Mouse (Mus musculus) kidney, postnatal 25 days (tissue): ENCODE measurements around the gene Ccz1.
A peak's percentile ranks its signal among the peaks of the same experiment; 100 is the strongest.
"Not testable (repeated sequence)": the region's sequence is repeated elsewhere in the genome, so short reads cannot be mapped to it uniquely, and the experiment has no call there.

Source experiments
- DNase-seq, 2 experiments: peaks; one replicate each; pipeline ENCODE4 v3.0.0; 2021; ENCODE audit warnings: mixed read lengths in 2 of 2

Gene Ccz1

GRCm38 (mm10) chr5:144014551-144015311, at the start of gene Ccz1:
Gene Ccz1, minus strand, starts transcription at chr5:144014877.
- peak; percentile 76 to 90 for DNase-seq

GRCm38 (mm10) chr5:144064093-144064492, 49.4 kb upstream of the Ccz1 start:
- no peak for DNase-seq

GRCm38 (mm10) chr5:144054340-144054739, 39.7 kb upstream of the Ccz1 start:
- DNase-seq, result peak; percentile 55 to 56

GRCm38 (mm10) chr5:144053450-144053849, 38.8 kb upstream of the Ccz1 start:
- no peak for DNase-seq

- DNase-seq, result peak in 1 of 2 experiments; percentile 31
These were observed 36.6 kb upstream of the Ccz1 start for GRCm38 (mm10) chr5:144051268-144051667.

GRCm38 (mm10) chr5:144049881-144050280, 35.2 kb upstream of the Ccz1 start:
- no peak for DNase-seq

- no peak for DNase-seq
These were observed 32.6 kb upstream of the Ccz1 start for GRCm38 (mm10) chr5:144047324-144047723.

GRCm38 (mm10) chr5:144043166-144043565, 28.5 kb upstream of the Ccz1 start:
- DNase-seq, result peak; percentile 53 to 76

GRCm38 (mm10) chr5:144040720-144041364, 26.2 kb upstream of the Ccz1 start:
- peak; percentile 70 to 81 for DNase-seq

GRCm38 (mm10) chr5:144039886-144040285, 25.2 kb upstream of the Ccz1 start:
- no peak for DNase-seq

GRCm38 (mm10) chr5:144039156-144039675, 24.5 kb upstream of the Ccz1 start:
- DNase-seq, result no peak

GRCm38 (mm10) chr5:144036952-144037351, 22.3 kb upstream of the Ccz1 start:
- DNase-seq, result no peak

- DNase-seq, result no peak
These were observed 19.9 kb upstream of the Ccz1 start for GRCm38 (mm10) chr5:144034567-144034966.

- DNase-seq, result no peak
These were observed 17.8 kb upstream of the Ccz1 start for GRCm38 (mm10) chr5:144032491-144032890.

GRCm38 (mm10) chr5:144026620-144027263, 12.1 kb upstream of the Ccz1 start, which contains the start of gene Ocm:
Gene Ocm, minus strand, starts transcription at chr5:144026670.
- DNase-seq, result no peak

- no peak for DNase-seq
These were observed 1.2 kb upstream of the Ccz1 start for GRCm38 (mm10) chr5:144015845-144016244.

GRCm38 (mm10) chr5:144015312-144015650, 604 bp upstream of the Ccz1 start:
- no peak for DNase-seq

- not testable (repeated sequence) for DNase-seq
These were observed 1.1 kb downstream of the Ccz1 start for GRCm38 (mm10) chr5:144013366-144014134.

- no peak for DNase-seq
These were observed 12.1 kb downstream of the Ccz1 start for GRCm38 (mm10) chr5:144002461-144003192.

- peak in 1 of 2 experiments; percentile 26 for DNase-seq
These were observed 15.3 kb downstream of the Ccz1 start for GRCm38 (mm10) chr5:143999409-143999808.

- no peak for DNase-seq
These were observed 19.9 kb downstream of the Ccz1 start for GRCm38 (mm10) chr5:143994632-143995365.
